Mouse (Mus musculus) hindbrain, postnatal 0 days (tissue): ENCODE results near the gene Mapkapk2. TPM values are rescaled to one million over a fixed set of nuclear protein-coding genes. Genes with fewer than 3 reads are reported as not detected.

ENCODE experiments used
- ATAC-seq: fragments of 200-750 bp; cut with Nextera tagmentation; 2 replicates; pipeline ENCODE4 v1.8.0; 2017; ENCODE audit warnings: mild to moderate bottlenecking, moderate TSS enrichment, moderate library complexity
- DNase-seq: peaks from one replicate; pipeline ENCODE4 v3.0.0-alpha.2; 2015; ENCODE audit warnings: low spot score
- H3K27ac ChIP-seq: fragments of 300-500 bp; sonication (generic); 2 replicates; pipeline ENCODE4 v1.5.1; 2014; ENCODE audit warnings: mild to moderate bottlenecking
- H3K27me3 ChIP-seq: fragments of 300-500 bp; sonication (generic); 2 replicates; pipeline ENCODE4 v1.6.1; 2014; ENCODE audit warnings: low read length, mixed read lengths; ENCODE audit not compliant: insufficient read depth
- H3K36me3 ChIP-seq: fragments of 300-500 bp; sonication (generic); 2 replicates; pipeline ENCODE4 v1.6.1; 2014; ENCODE audit warnings: low read length, mixed read lengths; ENCODE audit not compliant: insufficient read depth
- H3K4me1 ChIP-seq: fragments of 300-500 bp; sonication (generic); 2 replicates; pipeline ENCODE4 v1.6.1; 2014; ENCODE audit warnings: antibody characterized with exemption, low read length, mixed read lengths; ENCODE audit not compliant: insufficient read depth
- H3K4me2 ChIP-seq: fragments of 300-500 bp; sonication (generic); 2 replicates; pipeline ENCODE4 v1.6.1; 2014; ENCODE audit warnings: low read depth, mild to moderate bottlenecking, low read length, moderate library complexity, mixed read lengths
- H3K4me3 ChIP-seq: fragments of 300-500 bp; sonication (generic); 2 replicates; pipeline ENCODE4 v1.5.1; 2014; ENCODE audit warnings: low read length
- H3K9ac ChIP-seq: fragments of 300-500 bp; sonication (generic); replicated peaks from 2 replicates; pipeline ENCODE4 v1.6.1; 2014; ENCODE audit warnings: mild to moderate bottlenecking, low read length, moderate library complexity, mixed read lengths
- H3K9me3 ChIP-seq: fragments of 300-500 bp; sonication (generic); 2 replicates; pipeline ENCODE4 v1.6.1; 2016; ENCODE audit warnings: low read length, mixed read lengths
- CTCF ChIP-seq: IDR thresholded peaks from 2 replicates; pipeline ENCODE4 v1.5.1; 2016; ENCODE audit warnings: antibody characterized with exemption, control low read depth, low read depth
- WGBS: fragments of 180-500 bp; shearing (Covaris S2); extraction: QIAGEN DNeasy Blood & Tissue Kit; methylation state at CpG from one replicate; pipeline ENCODE4 v1.1.7; 2014; 5-methylcytosine and 5-hydroxymethylcytosine counted together
- polyA plus RNA-seq: library from polyadenylated mRNA; unstranded; fragments of >200 nt; fragmentation: Nextera tagmentation; extraction: Ambion mirVana; gene quantifications from 2 replicates; pipeline ENCODE4 v1.2.1, GENCODE M21; 2015
- total RNA-seq: library from RNA; depleted of rRNA; stranded (reverse); fragments of >200 nt; gene quantifications from 2 replicates; pipeline ENCODE4 v1.2.3, GENCODE M21; 2014

Gene Mapkapk2
- total and polyA plus RNA-seq, 2 experiments from 2014 or later: 21.2 to 71.1 TPM

GRCm38 (mm10) chr1:131039479-131039878 is 58.1 kb downstream of the Mapkapk2 start:
- TF ChIP-seq CTCF: no peak
- no peak for ATAC-seq
- 90% methylated on average over 5 of the region's 5 CpGs for WGBS

GRCm38 (mm10) chr1:131038415-131039017 is 59.1 kb downstream of the Mapkapk2 start:
- peaks cover 6% of the 10 kb centered on the region; the same call in 1 of the 2 replicates for H3K9me3 ChIP-seq
- H3K27me3 ChIP-seq: no peaks in the 10 kb centered on the region
- no peak overlapping the region for H3K27ac ChIP-seq
- H3K4me2 ChIP-seq: no peak overlapping the region
- H3K9ac ChIP-seq: no peak overlapping the region
- H3K4me1 ChIP-seq: no peaks in the 10 kb centered on the region
- no peaks in the 10 kb centered on the region for H3K36me3 ChIP-seq
- no peak for TF ChIP-seq CTCF
- ATAC-seq (no peak), DNase-seq (no peak)
- WGBS: 90% methylated on average over 10 of the region's 10 CpGs
- no peak overlapping the region for H3K4me3 ChIP-seq

More at GRCm38 (mm10) chr1:131039479-131039878, 58.1 kb downstream of the Mapkapk2 start:
- no peak for DNase-seq
- Histone ChIP-seq H3K4me3 (no peak overlapping the region), H3K36me3 (no peaks in the 10 kb centered on the region), H3K4me2 (no peak overlapping the region), H3K27ac (no peak overlapping the region), H3K4me1 (no peaks in the 10 kb centered on the region), H3K9me3 (peaks cover 6% of the 10 kb centered on the region; the same call in 1 of the 2 replicates), H3K27me3 (no peaks in the 10 kb centered on the region), H3K9ac (no peak overlapping the region)

GRCm38 (mm10) chr1:131038001-131038400 is 59.6 kb downstream of the Mapkapk2 start:
- no peaks in the 10 kb centered on the region for H3K4me1 ChIP-seq
- DNase-seq (no peak), ATAC-seq (no peak)
- no peaks in the 10 kb centered on the region for H3K27me3 ChIP-seq
- WGBS: 90% methylated on average over 5 of the region's 5 CpGs
- H3K4me2 ChIP-seq: no peak overlapping the region
- H3K9me3 ChIP-seq: peaks cover 6% of the 10 kb centered on the region; the same call in 1 of the 2 replicates
- no peak for TF ChIP-seq CTCF
- no peak overlapping the region for H3K27ac ChIP-seq
- no peak overlapping the region for H3K4me3 ChIP-seq
- no peak overlapping the region for H3K9ac ChIP-seq
- H3K36me3 ChIP-seq: no peaks in the 10 kb centered on the region

GRCm38 (mm10) chr1:131031267-131031666 is 66.4 kb downstream of the Mapkapk2 start:
- Histone ChIP-seq H3K4me1 (no peaks in the 10 kb centered on the region), H3K27ac (no peak overlapping the region), H3K9ac (no peak overlapping the region), H3K4me2 (no peak overlapping the region), H3K4me3 (no peak overlapping the region), H3K36me3 (no peaks in the 10 kb centered on the region), H3K9me3 (no peaks in the 10 kb centered on the region), H3K27me3 (no peaks in the 10 kb centered on the region)
- no peak for TF ChIP-seq CTCF
- no peak for DNase-seq
- 50% methylated on average over 3 of the region's 3 CpGs for WGBS
- no peak for ATAC-seq

- Histone ChIP-seq H3K9ac (no peak overlapping the region), H3K4me2 (no peak overlapping the region), H3K27me3 (no peaks in the 10 kb centered on the region), H3K36me3 (no peaks in the 10 kb centered on the region), H3K27ac (no peak overlapping the region), H3K9me3 (no peaks in the 10 kb centered on the region), H3K4me1 (no peaks in the 10 kb centered on the region), H3K4me3 (no peak overlapping the region)
- WGBS: 30% methylated on average over 7 of the region's 7 CpGs
- TF ChIP-seq CTCF: no peak
- ATAC-seq: 0 out of 2 replicates have a peak, but pooled peaks have one; percentile 35
- DNase-seq: peak; percentile 24
These were observed 67.4 kb downstream of the Mapkapk2 start for GRCm38 (mm10) chr1:131030261-131030660.

GRCm38 (mm10) chr1:131029215-131029614 is 68.4 kb downstream of the Mapkapk2 start:
- Histone ChIP-seq H3K36me3 (no peaks in the 10 kb centered on the region), H3K9ac (no peak overlapping the region), H3K9me3 (no peaks in the 10 kb centered on the region), H3K4me3 (no peak overlapping the region), H3K4me1 (no peaks in the 10 kb centered on the region), H3K4me2 (no peak overlapping the region), H3K27ac (no peak overlapping the region), H3K27me3 (no peaks in the 10 kb centered on the region)
- ATAC-seq: no peak
- 91% methylated on average over 3 of the region's 3 CpGs for WGBS
- no peak for DNase-seq
- no peak for TF ChIP-seq CTCF

- no peaks in the 10 kb centered on the region for H3K27me3 ChIP-seq
- no peak for TF ChIP-seq CTCF
- H3K9ac ChIP-seq: no peak overlapping the region
- H3K4me3 ChIP-seq: no peak overlapping the region
- WGBS: 79% methylated on average over 4 of the region's 4 CpGs
- H3K36me3 ChIP-seq: no peaks in the 10 kb centered on the region
- H3K9me3 ChIP-seq: no peaks in the 10 kb centered on the region
- H3K27ac ChIP-seq: no peak overlapping the region
- H3K4me1 ChIP-seq: no peaks in the 10 kb centered on the region
- no peak for ATAC-seq
- DNase-seq: no peak
- H3K4me2 ChIP-seq: no peak overlapping the region
These were observed 71.8 kb downstream of the Mapkapk2 start for GRCm38 (mm10) chr1:131025843-131026190.
